Mouse (Mus musculus) MEL (cell line): ENCODE data around the gene Got1. TPM values are rescaled to one million over a fixed set of nuclear protein-coding genes. Genes with fewer than 3 reads are reported as not detected.

Experiments used
- DNase-seq: peaks from one replicate; pipeline ENCODE4 v3.0.0; 2011; ENCODE audit warnings: low read depth, low spot score
- H3K27ac ChIP-seq: 2 replicates; pipeline ENCODE4 v1.5.1; 2012; ENCODE audit warnings: low read depth, mild to moderate bottlenecking, control low read depth, low read length, moderate library complexity; ENCODE audit not compliant: control insufficient read depth
- H3K27me3 ChIP-seq, 2 experiments: fragments of 150-350 bp in 1 of 2; sonication (generic) in 1 of 2; 2 replicates each; pipeline ENCODE4 v1.6.1; 2012; ENCODE audit warnings: low read length in 2 of 2, mild to moderate bottlenecking in 2 of 2, improper control_type of control experiment in 1 of 2, moderate library complexity in 1 of 2; ENCODE audit not compliant: insufficient read depth in 2 of 2, control insufficient read depth in 1 of 2
- H3K36me3 ChIP-seq, 2 experiments: 2 replicates each; pipeline ENCODE4 v1.6.1; 2012 to 2014; ENCODE audit warnings: low read length in 2 of 2, improper control_type of control experiment in 1 of 2, inconsistent platforms in 1 of 2, mild to moderate bottlenecking in 1 of 2; ENCODE audit not compliant: insufficient read depth in 2 of 2, control insufficient read depth in 1 of 2
- H3K4me1 ChIP-seq, 2 experiments: fragments of 150-350 bp in 1 of 2; sonication (generic) in 1 of 2; 2 replicates each; pipeline ENCODE4 v1.6.1; 2012; ENCODE audit warnings: low read length in 2 of 2, improper control_type of control experiment in 1 of 2, mild to moderate bottlenecking in 1 of 2; ENCODE audit not compliant: insufficient read depth in 2 of 2, control insufficient read depth in 1 of 2
- H3K4me3 ChIP-seq, 2 experiments: fragments of 150-350 bp in 1 of 2; sonication (generic) in 1 of 2; 2 replicates each; pipeline ENCODE4 v1.5.1; 2012; ENCODE audit warnings: low read depth in 2 of 2, low read length in 2 of 2, mild to moderate bottlenecking in 2 of 2, moderate library complexity in 2 of 2, control low read depth in 1 of 2, improper control_type of control experiment in 1 of 2; ENCODE audit not compliant: control insufficient read depth in 1 of 2, insufficient read depth in 1 of 2
- H3K79me2 ChIP-seq: 2 replicates; pipeline ENCODE4 v1.6.1; 2012; ENCODE audit warnings: mild to moderate bottlenecking, low read length, moderate library complexity; ENCODE audit not compliant: control insufficient read depth, poor library complexity, insufficient read depth
- H3K9ac ChIP-seq: 2 replicates; pipeline ENCODE4 v1.6.1; 2012; ENCODE audit warnings: low read depth, mild to moderate bottlenecking, control low read depth, low read length, moderate library complexity; ENCODE audit not compliant: control insufficient read depth, poor library complexity, severe bottlenecking
- H3K9me3 ChIP-seq: fragments of 150-350 bp; sonication (generic); replicated peaks from 2 replicates; pipeline ENCODE4 v1.6.1; 2012; ENCODE audit warnings: mild to moderate bottlenecking, low read length, improper control_type of control experiment, moderate library complexity; ENCODE audit not compliant: insufficient read depth
- BHLHE40 ChIP-seq: IDR thresholded peaks from 2 replicates; pipeline ENCODE4 v1.6.1; 2012; ENCODE audit warnings: low read depth, mild to moderate bottlenecking, inconsistent platforms, low read length, improper control_type of control experiment, borderline replicate concordance
- CHD1 ChIP-seq: IDR thresholded peaks from 2 replicates; pipeline ENCODE4 v1.6.1; 2012; ENCODE audit warnings: low read depth, mild to moderate bottlenecking, inconsistent platforms, low read length, improper control_type of control experiment
- CTCF ChIP-seq, 3 experiments: IDR thresholded peaks in 2 of 3; conservative IDR thresholded peaks in 1 of 3; 2 replicates each; pipeline ENCODE4 v1.5.1; 2011 to 2012; ENCODE audit warnings: low read length in 3 of 3, low read depth in 2 of 3, mild to moderate bottlenecking in 2 of 3, improper control_type of control experiment in 1 of 3, inconsistent platforms in 1 of 3, mixed read lengths in 1 of 3, moderate library complexity in 1 of 3; ENCODE audit not compliant: control insufficient read depth in 1 of 3, insufficient read depth in 1 of 3, poor library complexity in 1 of 3, severe bottlenecking in 1 of 3
- E2F4 ChIP-seq: IDR thresholded peaks from 2 replicates; pipeline ENCODE4 v1.6.1; 2011; ENCODE audit warnings: low read depth, low read length, improper control_type of control experiment, borderline replicate concordance
- GABPA ChIP-seq: IDR thresholded peaks from 2 replicates; pipeline ENCODE4 v1.6.1; 2012; ENCODE audit warnings: low read depth, mild to moderate bottlenecking, inconsistent platforms, low read length, improper control_type of control experiment, moderate library complexity
- HCFC1 ChIP-seq: IDR thresholded peaks from 2 replicates; pipeline ENCODE4 v1.6.1; 2012; ENCODE audit warnings: low read depth, mild to moderate bottlenecking, inconsistent platforms, low read length, improper control_type of control experiment, moderate library complexity
- KAT2A ChIP-seq: conservative IDR thresholded peaks from 2 replicates; pipeline ENCODE4 v1.6.1; 2012; ENCODE audit warnings: low read depth, low read length, improper control_type of control experiment, inconsistent platforms
- MAX ChIP-seq: IDR thresholded peaks from 2 replicates; pipeline ENCODE4 v1.6.1; 2011; ENCODE audit warnings: low read length, improper control_type of control experiment
- MAZ ChIP-seq: IDR thresholded peaks from 2 replicates; pipeline ENCODE4 v1.6.1; 2012; ENCODE audit warnings: low read depth, mild to moderate bottlenecking, inconsistent platforms, low read length, improper control_type of control experiment
- MYC ChIP-seq: IDR thresholded peaks from 2 replicates; pipeline ENCODE4 v1.6.1; 2011; ENCODE audit warnings: low read depth, mild to moderate bottlenecking, low read length, improper control_type of control experiment, moderate library complexity
- NELFE ChIP-seq: IDR thresholded peaks from 2 replicates; pipeline ENCODE4 v1.6.1; 2011; ENCODE audit warnings: low read depth, low read length, improper control_type of control experiment
- NRF1 ChIP-seq: IDR thresholded peaks from 2 replicates; pipeline ENCODE4 v1.6.1; 2014; ENCODE audit warnings: low read depth, mild to moderate bottlenecking, inconsistent platforms, low read length, improper control_type of control experiment, moderate library complexity; ENCODE audit not compliant: poor library complexity, insufficient read depth, severe bottlenecking
- TCF12 ChIP-seq: IDR thresholded peaks from 2 replicates; pipeline ENCODE4 v1.6.1; 2014; ENCODE audit warnings: low read depth, mild to moderate bottlenecking, inconsistent platforms, low read length, improper control_type of control experiment, moderate library complexity
- UBTF ChIP-seq: IDR thresholded peaks from 2 replicates; pipeline ENCODE4 v1.6.1; 2012; ENCODE audit warnings: low read depth, mild to moderate bottlenecking, inconsistent platforms, low read length, improper control_type of control experiment, moderate library complexity, borderline replicate concordance; ENCODE audit not compliant: insufficient read depth
- ZMIZ1 ChIP-seq: IDR thresholded peaks from 2 replicates; pipeline ENCODE4 v1.6.1; 2012; ENCODE audit warnings: low read depth, mild to moderate bottlenecking, inconsistent platforms, low read length, improper control_type of control experiment, moderate library complexity
- polyA plus RNA-seq, 2 experiments: library from polyadenylated mRNA; stranded (reverse) in 1 of 2; unstranded in 1 of 2; fragments of >175 nt in 1 of 2; fragments of >200 nt in 1 of 2; gene quantifications; 2 replicates each; pipeline versions ENCODE4 v1.2.1 to v1.2.4; 2012; ENCODE audit warnings: low replicate concordance in 2 of 2, low read depth in 1 of 2; ENCODE audit not compliant: insufficient read length in 2 of 2, insufficient read depth in 1 of 2, missing spikeins in 1 of 2
- total RNA-seq: library from RNA; depleted of rRNA; stranded (reverse); fragments of 300-350 nt; gene quantifications from 2 replicates; pipeline ENCODE4 v1.2.3, GENCODE M21; 2012

Got1 gene
- total and polyA plus RNA-seq, 3 experiments, result 60.4 to 213 (median 106) TPM

DNA sequence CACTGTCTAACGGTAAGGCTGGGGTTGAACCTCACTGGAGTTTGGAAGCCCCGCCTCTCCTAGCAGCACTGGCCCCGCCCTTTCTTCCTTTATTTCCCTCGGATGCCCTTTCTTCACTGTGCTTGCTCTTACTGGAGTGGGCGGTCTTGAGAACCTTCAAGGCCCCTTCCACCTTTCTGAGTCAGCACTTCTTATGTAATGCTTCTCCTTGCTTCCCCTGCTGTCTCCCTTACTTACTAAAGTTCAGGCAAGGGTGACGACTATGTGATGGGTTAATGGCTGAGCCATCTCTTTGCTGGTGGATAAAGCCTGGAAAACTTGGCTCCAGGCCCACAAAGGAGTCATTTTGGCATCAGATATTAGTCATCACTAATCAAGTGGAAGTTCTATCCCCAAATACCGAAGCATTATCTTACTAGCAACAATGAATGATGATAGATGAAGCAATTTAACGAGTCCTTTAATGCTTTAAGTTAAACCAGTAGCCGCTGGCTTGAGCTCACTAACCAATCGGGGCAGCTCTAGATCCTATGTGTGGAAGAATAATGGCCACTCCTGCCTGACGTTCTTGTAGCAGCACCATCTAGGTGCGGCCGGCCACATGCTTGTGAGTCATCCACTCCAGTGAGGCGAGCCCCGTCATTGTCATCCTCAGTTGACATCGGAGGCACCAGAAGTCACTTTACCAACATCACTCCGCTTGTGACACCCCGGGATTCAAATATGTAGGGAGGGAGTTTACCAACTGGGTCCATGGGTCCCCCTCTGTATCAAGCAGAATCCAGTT is 26.5 kb upstream of the Got1 start:
- no peaks in the 10 kb centered on the region for H3K36me3 ChIP-seq
- H3K4me1 ChIP-seq, result no peaks in the 10 kb centered on the region
- H3K79me2 ChIP-seq, result no peaks in the 10 kb centered on the region
- no peak overlapping the region for H3K4me3 ChIP-seq
- no peak overlapping the region for H3K9ac ChIP-seq
- no peak overlapping the region for H3K27ac ChIP-seq
- TF ChIP-seq UBTF, result no peak
- TF ChIP-seq TCF12, result no peak
- no peak for TF ChIP-seq NELFE
- TF ChIP-seq NRF1, result no peak
- no peak for TF ChIP-seq KAT2A
- no peak for TF ChIP-seq E2F4
- TF ChIP-seq HCFC1, result no peak
- no peak for TF ChIP-seq GABPA
- TF ChIP-seq CHD1, result no peak
- no peak for TF ChIP-seq BHLHE40
- TF ChIP-seq CTCF (IDR thresholded peaks at IDR 0.05 in 2 of 3, conservative IDR thresholded peaks at IDR 0.05 in 1 of 3; ENCODE audit: control insufficient read depth in 1 of 3, insufficient read depth in 1 of 3, low read depth in 2 of 3, low read length in 3 of 3, poor library complexity in 1 of 3, severe bottlenecking in 1 of 3), result no peak
- no peak for TF ChIP-seq ZMIZ1
- no peak for TF ChIP-seq MYC
- no peak for TF ChIP-seq MAX
- H3K9me3 ChIP-seq, result no peaks in the 10 kb centered on the region
- DNase-seq, result no peak
- peaks cover 38 to 50% of the 10 kb centered on the region in 2 experiments for H3K27me3 ChIP-seq

GRCm38 (mm10) chr19:43548060-43548459 is 23.7 kb upstream of the Got1 start:
- no peaks in the 10 kb centered on the region for H3K4me1 ChIP-seq
- TF ChIP-seq MAZ (no peak), UBTF (no peak)
- TF ChIP-seq, all 39 proteins: peak for 0
- no peak overlapping the region for H3K4me3 ChIP-seq
- H3K27ac ChIP-seq, result no peak overlapping the region
- H3K9ac ChIP-seq, result no peak overlapping the region
- no peaks in the 10 kb centered on the region for H3K36me3 ChIP-seq
- DNase-seq, result no peak
- no peaks in the 10 kb centered on the region for H3K79me2 ChIP-seq
- H3K9me3 ChIP-seq, result no peaks in the 10 kb centered on the region
- H3K27me3 ChIP-seq, result peaks cover 42 to 51% of the 10 kb centered on the region in 2 experiments
